Mouse (Mus musculus): Measurements from ENCODE around the gene Vps37c.

GRCm38 (mm10) chr19:10723649-10724048 is 35.1 kb downstream of the Vps37c start:
- TF ChIP-seq CTCF (IDR thresholded peaks at IDR 0.05; ENCODE audit: control insufficient read depth, insufficient read depth, insufficient replicate concordance, low read depth, low read length) (no peak), POLR2A (IDR thresholded peaks at IDR 0.05; ENCODE audit: control insufficient read depth, low read depth, low read length) (no peak)
